Mouse (Mus musculus) heart, postnatal 0 days (tissue): ENCODE data around the gene Ddx1. TPM values are rescaled to one million over a fixed set of nuclear protein-coding genes. Genes with fewer than 3 reads are reported as not detected.

Experiments
- ATAC-seq: fragments of 200-750 bp; cut with Nextera tagmentation; 2 replicates; pipeline ENCODE4 v1.8.0; 2017; ENCODE audit warnings: low read depth, moderate number of reproducible peaks, moderate library complexity; ENCODE audit not compliant: insufficient read depth
- DNase-seq: peaks from one replicate; pipeline ENCODE4 v3.0.0-alpha.2; 2016; ENCODE audit warnings: low spot score
- H3K27ac ChIP-seq: fragments of 300-500 bp; sonication (generic); 2 replicates; pipeline ENCODE4 v1.5.1; 2014; ENCODE audit warnings: low read depth, mild to moderate bottlenecking
- H3K27me3 ChIP-seq: fragments of 300-500 bp; sonication (generic); 2 replicates; pipeline ENCODE4 v1.6.1; 2014; ENCODE audit warnings: low read length, mixed read lengths; ENCODE audit not compliant: control insufficient read depth, insufficient read depth
- H3K36me3 ChIP-seq: fragments of 300-500 bp; sonication (generic); replicated peaks from 2 replicates; pipeline ENCODE4 v1.6.1; 2014; ENCODE audit warnings: low read length, mixed read lengths; ENCODE audit not compliant: control insufficient read depth, insufficient read depth
- H3K4me1 ChIP-seq: fragments of 300-500 bp; sonication (generic); 2 replicates; pipeline ENCODE4 v1.6.1; 2014; ENCODE audit warnings: antibody characterized with exemption; ENCODE audit not compliant: control insufficient read depth, insufficient read depth
- H3K4me2 ChIP-seq: fragments of 300-500 bp; sonication (generic); 2 replicates; pipeline ENCODE4 v1.6.1; 2014; ENCODE audit warnings: low read depth, mild to moderate bottlenecking, low read length, moderate library complexity
- H3K4me3 ChIP-seq: fragments of 300-500 bp; sonication (generic); 2 replicates; pipeline ENCODE4 v1.5.1; 2014; ENCODE audit warnings: low read depth, low read length
- H3K9ac ChIP-seq: fragments of 300-500 bp; sonication (generic); replicated peaks from 2 replicates; pipeline ENCODE4 v1.6.1; 2014; ENCODE audit warnings: low read depth, low read length, mixed read lengths
- H3K9me3 ChIP-seq: fragments of 300-500 bp; sonication (generic); replicated peaks from 2 replicates; pipeline ENCODE4 v1.6.1; 2016; ENCODE audit warnings: low read length; ENCODE audit not compliant: control insufficient read depth
- CTCF ChIP-seq: IDR thresholded peaks from 2 replicates; pipeline ENCODE4 v1.5.1; 2016; ENCODE audit warnings: antibody characterized with exemption, control low read depth, low read depth
- EP300 ChIP-seq: IDR thresholded peaks from 2 replicates; pipeline ENCODE4 v1.6.1; 2016; ENCODE audit warnings: antibody characterized with exemption, low read depth
- WGBS: fragments of 180-500 bp; shearing (Covaris S2); extraction: QIAGEN DNeasy Blood & Tissue Kit; methylation state at CpG from one replicate; pipeline ENCODE4 v1.1.7; 2014; 5-methylcytosine and 5-hydroxymethylcytosine counted together
- polyA plus RNA-seq: library from polyadenylated mRNA; unstranded; fragments of >200 nt; fragmentation: Nextera tagmentation; extraction: Ambion mirVana; gene quantifications from 2 replicates; pipeline ENCODE4 v1.2.1, GENCODE M21; 2015
- total RNA-seq: library from RNA; depleted of rRNA; stranded (reverse); fragments of >200 nt; gene quantifications from 2 replicates; pipeline ENCODE4 v1.2.3, GENCODE M21; 2014; ENCODE audit warnings: low replicate concordance; rRNA removed

Ddx1 gene
- total and polyA plus RNA-seq, 2 experiments from 2014 or later: 33.7 to 62.6 TPM

- Histone ChIP-seq H3K4me3 (no peak overlapping the region), H3K9ac (no peak overlapping the region), H3K4me2 (no peak overlapping the region), H3K36me3 (no peaks in the 10 kb centered on the region), H3K4me1 (no peaks in the 10 kb centered on the region), H3K9me3 (no peaks in the 10 kb centered on the region), H3K27me3 (no peaks in the 10 kb centered on the region), H3K27ac (no peak overlapping the region)
- WGBS: 61% methylated on average over 5 of the region's 5 CpGs
- ATAC-seq (no peak), DNase-seq (no peak)
- TF ChIP-seq CTCF: no peak
- TF ChIP-seq EP300: no peak
Measured at GRCm38 (mm10) chr12:13167116-13167515, 81.9 kb downstream of the Ddx1 start.

Other genes with a start within 250 kb of the Ddx1 start
- gene Nbas, start 19.9 kb upstream of the Ddx1 start, total RNA-seq: 20.2 and 29.1 TPM in 2 replicates
- 3.9 TPM in 2 replicates for gene Nbas, start 19.9 kb upstream of the Ddx1 start, polyA plus RNA-seq